Mouse (Mus musculus) cerebellum, adult 2 months (tissue): ENCODE measurements around the gene Limd1. TPM values are rescaled to one million over a fixed set of nuclear protein-coding genes. Genes with fewer than 3 reads are reported as not detected.

Experiments used
- DNase-seq, 2 experiments: peaks; one replicate each; pipeline ENCODE4 v3.0.0; 2021
- H3K27ac ChIP-seq: fragments of 200-500 bp; 2 replicates; pipeline ENCODE4 v1.5.1; 2012; ENCODE audit warnings: low read length, control low read depth, inconsistent platforms; ENCODE audit not compliant: insufficient read depth
- H3K27me3 ChIP-seq: fragments of 200-500 bp; 2 replicates; pipeline ENCODE4 v1.6.1; 2012; ENCODE audit warnings: inconsistent platforms, mild to moderate bottlenecking, low read length, moderate library complexity; ENCODE audit not compliant: control insufficient read depth, insufficient read depth
- H3K4me1 ChIP-seq: fragments of 200-500 bp; 2 replicates; pipeline ENCODE4 v1.6.1; 2011; ENCODE audit warnings: low read length; ENCODE audit not compliant: control insufficient read depth, insufficient read depth
- H3K4me3 ChIP-seq: fragments of 200-500 bp; replicated peaks from 2 replicates; pipeline ENCODE3; 2011; ENCODE audit warnings: mild to moderate bottlenecking, low read depth, low read length, control low read depth; ENCODE audit not compliant: insufficient read depth
- CTCF ChIP-seq: fragments of 200-500 bp; IDR thresholded peaks from 2 replicates; pipeline ENCODE4 v1.5.1; 2011; ENCODE audit warnings: low read depth, mild to moderate bottlenecking, control low read depth, low read length, moderate library complexity, borderline replicate concordance; ENCODE audit not compliant: insufficient read depth
- POLR2A ChIP-seq: fragments of 200-500 bp; IDR thresholded peaks from 2 replicates; pipeline ENCODE4 v1.6.1; 2011; ENCODE audit warnings: low read length, control low read depth, borderline replicate concordance; ENCODE audit not compliant: insufficient read depth
- WGBS: fragments of 180-500 bp; shearing (Covaris S2); methylation state at CpG from one replicate; pipeline ENCODE4 v1.1.7; 2018; 5-methylcytosine and 5-hydroxymethylcytosine counted together
- polyA plus RNA-seq: library from polyadenylated mRNA; depleted of rRNA; stranded (reverse); fragments of >200 nt; gene quantifications from 2 replicates; pipeline ENCODE4 v1.2.3, GENCODE M21; 2012

Gene Limd1
- polyA plus RNA-seq, 1 experiment = 6.5 TPM

GRCm38 (mm10) chr9:123475569-123475968, 2.9 kb upstream of the Limd1 start:
- Histone ChIP-seq H3K4me3 (no peak overlapping the region), H3K4me1 (no peaks in the 10 kb centered on the region; the same call in 1 of the 2 replicates), H3K27ac (no peak overlapping the region), H3K27me3 (no peaks in the 10 kb centered on the region)
- DNase-seq = no peak
- WGBS = 76% methylated on average over 1 of the region's 1 CpGs
- TF ChIP-seq CTCF (no peak), POLR2A (no peak)

GRCm38 (mm10) chr9:123478031-123478585, 398 bp upstream of the Limd1 start:
- peak overlapping the region; percentile 45 for H3K4me3 ChIP-seq
- DNase-seq = peak; percentile 34 to 60
- no peaks in the 10 kb centered on the region for H3K27me3 ChIP-seq
- H3K4me1 ChIP-seq = no peaks in the 10 kb centered on the region; the same call in 1 of the 2 replicates
- H3K27ac ChIP-seq = no peak overlapping the region
- WGBS = 3% methylated on average over 26 of the region's 29 CpGs
- TF ChIP-seq CTCF (peak; percentile 45; the same call in 1 of the 2 replicates), POLR2A (no peak)

GRCm38 (mm10) chr9:123479196-123479669, 727 bp downstream of the Limd1 start:
- WGBS = 31% methylated on average over 17 of the region's 17 CpGs
- H3K27ac ChIP-seq = no peak overlapping the region
- no peaks in the 10 kb centered on the region for H3K27me3 ChIP-seq
- no peak overlapping the region for H3K4me3 ChIP-seq
- TF ChIP-seq POLR2A (no peak), CTCF (no peak)
- H3K4me1 ChIP-seq = no peaks in the 10 kb centered on the region
- peak in 1 of 2 experiments; percentile 21 for DNase-seq

GRCm38 (mm10) chr9:123479876-123480252, 1.4 kb downstream of the Limd1 start:
- Histone ChIP-seq H3K27me3 (no peaks in the 10 kb centered on the region), H3K4me1 (no peaks in the 10 kb centered on the region), H3K4me3 (no peak overlapping the region), H3K27ac (no peak overlapping the region)
- TF ChIP-seq CTCF = no peak
- DNase-seq = no peak
- 87% methylated on average over 8 of the region's 8 CpGs for WGBS

GRCm38 (mm10) chr9:123480253-123480921, 1.9 kb downstream of the Limd1 start:
- WGBS = 68% methylated on average over 18 of the region's 18 CpGs
- no peak for DNase-seq
- Histone ChIP-seq H3K4me3 (no peak overlapping the region), H3K4me1 (no peaks in the 10 kb centered on the region), H3K27ac (no peak overlapping the region), H3K27me3 (no peaks in the 10 kb centered on the region)
- TF ChIP-seq CTCF (no peak), POLR2A (no peak)

- no peaks in the 10 kb centered on the region for H3K27me3 ChIP-seq
- H3K27ac ChIP-seq = no peak overlapping the region
- no peak for DNase-seq
- H3K4me3 ChIP-seq = no peak overlapping the region
- 65% methylated on average over 7 of the region's 7 CpGs for WGBS
- no peaks in the 10 kb centered on the region for H3K4me1 ChIP-seq
- no peak for TF ChIP-seq CTCF
- no peak for TF ChIP-seq POLR2A
Measured at GRCm38 (mm10) chr9:123481136-123481535, 2.6 kb downstream of the Limd1 start.

- TF ChIP-seq POLR2A (no peak), CTCF (no peak)
- Histone ChIP-seq H3K4me1 (no peaks in the 10 kb centered on the region), H3K27ac (no peak overlapping the region), H3K4me3 (no peak overlapping the region), H3K27me3 (no peaks in the 10 kb centered on the region)
- DNase-seq = no peak
- 89% methylated on average over 1 of the region's 1 CpGs for WGBS
Measured at GRCm38 (mm10) chr9:123483598-123483997, 5.1 kb downstream of the Limd1 start.

- 96% methylated on average over 3 of the region's 3 CpGs for WGBS
- TF ChIP-seq POLR2A (no peak), CTCF (no peak)
- H3K27me3 ChIP-seq = no peaks in the 10 kb centered on the region
- no peak overlapping the region for H3K27ac ChIP-seq
- no peak for DNase-seq
- H3K4me1 ChIP-seq = no peaks in the 10 kb centered on the region
- H3K4me3 ChIP-seq = no peak overlapping the region
Measured at GRCm38 (mm10) chr9:123484830-123485229, 6.3 kb downstream of the Limd1 start.
